Mouse (Mus musculus): ENCODE results near the gene Rapgefl1.

DNA sequence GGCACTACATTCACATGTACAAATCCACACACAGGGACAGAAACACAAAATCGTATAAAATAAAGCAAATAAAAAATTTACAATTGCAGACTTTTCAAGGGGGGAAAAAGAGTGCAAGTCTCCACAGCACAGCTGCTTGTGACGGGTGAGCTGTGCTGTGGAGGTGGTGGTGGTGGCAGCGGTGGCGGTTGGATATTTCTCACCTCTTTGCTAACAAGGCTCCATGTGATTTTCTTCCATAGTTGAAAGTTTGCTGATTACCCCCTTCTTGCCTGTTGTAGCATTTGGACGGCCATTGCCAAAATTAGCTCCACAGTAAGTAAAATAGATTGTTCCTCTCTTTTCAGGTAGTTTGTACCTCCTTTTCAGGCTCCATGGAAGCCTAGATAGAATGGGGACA lies 32.0 kb upstream of the Rapgefl1 start, which contains the start of gene Casc3:
- TF ChIP-seq UBTF (IDR thresholded peaks at IDR 0.05; ENCODE audit: borderline replicate concordance, insufficient read depth, low read depth, low read length) (no peak), POLR2A (IDR thresholded peaks at IDR 0.05; ENCODE audit: control insufficient read depth in 1 of 2, insufficient read depth in 1 of 2, low read depth in 1 of 2, low read length in 2 of 2, poor library complexity in 1 of 2) (no peak), TAL1 (IDR thresholded peaks at IDR 0.05; ENCODE audit: low read length) (no peak), ZC3H11A (IDR thresholded peaks at IDR 0.05; ENCODE audit: low read depth, low read length) (no peak), ZKSCAN1 (IDR thresholded peaks at IDR 0.05; ENCODE audit: low read depth, low read length) (no peak)

Data from MEL (cell line).